Mouse (Mus musculus) brain, adult 2 months (tissue): ENCODE data around the gene Ndc80.
"Not testable (repeated sequence)": the region's sequence is repeated elsewhere in the genome, so short reads cannot be mapped to it uniquely, and the experiment has no call there.

Source experiments
- DNase-seq: peaks from one replicate; pipeline ENCODE4 v3.0.0; 2011; ENCODE audit warnings: low read depth, low spot score

The Ndc80 gene

GRCm38 (mm10) chr17:71477481-71477880 lies 49.2 kb downstream of the Ndc80 start:
- DNase-seq, result peak; percentile 20

DNA sequence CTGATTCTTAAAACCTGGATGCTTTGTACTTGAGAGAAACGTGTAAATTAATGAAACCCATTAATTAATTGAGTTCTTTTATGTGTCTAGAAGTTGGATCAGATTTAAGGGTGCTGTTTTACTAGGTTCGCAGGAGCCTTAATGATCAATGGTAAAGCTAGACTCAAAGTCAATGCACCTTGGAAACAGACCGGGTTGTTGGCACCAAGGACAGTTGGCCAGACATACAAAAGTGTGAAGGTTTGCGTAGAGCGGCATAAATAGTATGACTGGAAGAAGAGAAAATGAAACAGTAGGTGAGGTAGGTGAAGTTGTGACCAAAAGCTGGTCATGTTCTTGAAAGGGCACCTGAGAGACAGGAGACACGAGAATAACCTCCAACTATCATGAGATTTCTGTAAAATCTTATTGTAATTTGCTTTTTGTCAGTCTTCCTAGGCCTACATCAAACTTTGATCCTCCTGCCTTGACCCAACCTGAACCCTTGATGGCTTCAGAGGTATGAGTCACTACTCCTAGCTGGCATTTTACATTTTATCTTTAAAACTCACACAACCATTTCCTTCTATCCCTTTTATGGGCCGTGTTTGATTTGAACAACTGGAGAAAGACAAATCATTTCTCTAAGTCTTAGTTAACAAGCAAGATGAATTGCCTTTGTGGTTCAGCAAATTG lies 50.2 kb downstream of the Ndc80 start:
- DNase-seq, result peak; percentile 3

GRCm38 (mm10) chr17:71475705-71476089 lies 51.0 kb downstream of the Ndc80 start:
- peak; percentile 83 for DNase-seq

DNA sequence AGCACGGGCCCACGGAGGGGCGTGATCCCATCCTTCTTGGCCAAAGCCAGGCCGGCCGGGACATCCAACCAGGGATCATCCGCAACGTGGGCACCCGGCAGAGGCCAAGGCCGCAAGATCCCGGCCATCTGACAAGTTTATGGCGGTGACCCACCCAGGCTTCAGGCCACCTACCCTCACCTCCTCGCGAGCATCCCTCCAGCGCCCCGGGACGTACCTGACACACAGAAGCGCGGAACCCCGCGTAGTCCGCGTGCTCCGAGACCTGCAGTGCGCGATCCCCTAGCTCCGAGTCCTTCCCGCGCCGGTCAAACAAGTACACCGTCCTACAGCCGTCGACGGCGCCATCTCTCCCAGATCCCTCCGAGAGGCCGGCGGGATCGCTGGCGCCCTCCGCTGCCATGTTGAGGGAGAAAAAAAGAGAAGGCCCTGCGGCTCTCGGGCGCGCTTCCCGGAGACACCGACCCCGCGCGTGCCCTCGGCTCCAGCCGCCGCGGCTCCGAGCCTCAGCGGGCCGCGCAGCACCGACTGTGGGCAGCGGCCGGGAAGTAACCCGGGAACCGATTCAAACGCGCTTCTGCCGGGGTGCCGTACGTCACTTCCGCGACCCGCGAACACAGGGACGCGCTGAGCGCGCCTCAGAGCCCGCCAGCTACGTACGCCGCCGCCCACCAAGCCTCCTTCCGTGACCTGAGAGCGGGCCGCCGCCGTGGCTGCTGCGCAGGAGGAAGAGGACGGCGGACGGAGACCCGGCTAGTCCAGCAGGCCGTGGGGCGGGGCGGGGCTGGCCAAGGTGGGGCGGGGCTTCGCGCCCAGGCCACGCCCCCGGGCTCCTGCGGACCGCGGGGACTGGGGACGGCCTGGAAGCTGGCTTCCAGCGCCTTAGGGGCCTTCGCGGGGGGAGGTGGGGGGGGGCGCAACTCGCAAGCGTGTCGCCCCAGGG lies 51.6 kb downstream of the Ndc80 start, which contains the start of gene Smchd1:
Gene Smchd1 (minus strand): TSS at position 582 of the 943 bp plus-strand sequence.
- DNase-seq, result peak; percentile 97

DNA sequence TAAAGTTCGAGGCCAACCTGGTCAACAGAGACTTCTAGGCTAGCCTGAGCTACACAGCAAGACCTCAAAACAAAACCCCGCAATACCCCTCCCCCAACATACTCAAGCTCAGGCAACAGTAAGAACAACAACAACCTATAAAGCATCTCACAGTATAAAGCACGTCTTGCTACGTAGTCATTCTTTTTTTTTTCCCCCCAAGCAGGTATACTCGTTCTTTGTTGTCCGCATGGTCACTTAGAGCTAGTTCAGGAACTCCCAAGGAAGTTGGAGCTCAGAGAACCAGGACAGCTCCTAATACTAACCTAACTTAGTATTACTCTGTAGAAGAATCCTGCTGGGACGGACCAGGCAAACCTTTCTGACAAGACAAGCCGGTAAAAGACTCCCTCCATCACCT lies 52.5 kb downstream of the Ndc80 start:
- DNase-seq, result no peak

DNA sequence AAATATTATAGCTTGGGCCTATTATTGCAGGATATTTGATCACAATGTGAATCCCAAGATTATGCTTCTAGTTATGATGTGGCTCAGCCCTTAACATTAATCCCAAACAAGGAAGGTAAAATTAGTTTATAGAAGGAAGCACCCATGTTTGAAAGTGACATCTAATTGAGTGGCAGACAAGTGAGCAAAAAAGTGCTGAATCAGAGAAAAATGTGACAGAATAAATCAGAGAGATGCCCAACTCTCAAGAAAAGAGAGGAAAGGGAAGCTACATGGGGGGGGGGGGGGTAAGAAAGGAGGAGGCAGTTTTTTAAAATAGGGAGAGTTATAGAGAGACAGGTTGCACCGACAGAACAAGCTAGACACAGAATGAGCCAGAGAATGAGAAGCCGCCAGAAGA lies 55.4 kb downstream of the Ndc80 start:
- no peak for DNase-seq

GRCm38 (mm10) chr17:71460312-71460711 lies 66.3 kb downstream of the Ndc80 start:
- DNase-seq, result no peak

DNA sequence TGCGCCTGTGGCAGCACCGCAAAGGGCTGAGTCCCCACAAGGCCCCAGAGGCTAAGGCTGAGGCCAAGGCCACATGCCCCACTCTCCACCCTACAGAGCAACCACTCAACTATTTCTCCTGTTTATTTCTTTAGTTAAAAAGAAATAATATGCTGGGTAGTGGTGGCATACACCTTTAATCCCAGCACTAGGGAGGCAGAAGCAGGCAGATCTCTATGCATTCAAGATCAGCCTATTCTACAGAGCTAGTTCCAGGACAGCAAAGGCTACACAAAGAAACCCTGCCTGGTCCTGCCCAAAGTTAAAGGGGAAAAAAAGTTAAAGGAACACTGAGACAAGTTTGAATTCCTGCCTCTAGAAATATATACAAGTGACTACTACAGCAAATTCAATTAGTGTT lies 66.8 kb downstream of the Ndc80 start, which contains the start of gene Gm4707:
Gene Gm4707 (minus strand): TSS at position 101 of the 400 bp plus-strand sequence.
- DNase-seq, result no peak

GRCm38 (mm10) chr17:71457361-71457760 lies 69.3 kb downstream of the Ndc80 start:
- not testable (repeated sequence) for DNase-seq
